Mouse (Mus musculus): ENCODE measurements around the gene Btbd6. TPM values are rescaled to one million over a fixed set of nuclear protein-coding genes. Genes with fewer than 3 reads are reported as not detected.

Btbd6 gene
- total RNA-seq, 2 experiments from 2014 or later = 53.6 to 59.2 TPM

DNA sequence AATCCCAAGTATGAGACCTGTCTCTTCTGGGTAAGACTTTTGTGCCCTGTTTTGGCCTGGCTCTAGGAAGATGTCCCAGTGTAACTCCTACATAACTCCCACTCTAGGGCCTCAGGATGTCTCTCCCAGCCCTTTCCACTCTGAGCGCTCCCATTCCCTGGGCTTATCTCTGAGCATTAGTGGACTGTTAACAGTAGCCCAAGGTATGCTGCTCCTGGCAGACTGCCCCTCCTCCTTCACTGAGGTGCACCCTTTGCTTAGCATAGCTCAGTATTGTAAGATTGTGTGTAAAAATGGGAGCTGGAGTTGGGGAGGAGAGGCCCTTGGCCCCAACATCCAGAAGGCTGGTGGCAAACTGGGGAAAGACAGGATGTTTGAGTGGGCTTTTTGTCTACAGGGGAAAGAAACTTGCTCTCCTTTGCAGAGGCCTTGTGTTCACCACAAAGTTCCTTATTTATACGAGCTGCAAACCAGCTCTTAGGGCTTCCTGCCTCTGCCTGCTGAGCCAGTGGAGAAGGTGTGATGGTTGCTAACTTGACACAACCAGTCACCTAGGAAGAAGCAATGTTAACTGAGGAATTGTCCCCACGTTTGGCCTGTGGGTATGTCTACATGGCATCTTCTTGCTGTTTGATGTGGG is 23.2 kb upstream of the Btbd6 start:
- intact Hi-C loops (cut with DNase I) = no loop called here
- DNase-seq = no peak

DNA sequence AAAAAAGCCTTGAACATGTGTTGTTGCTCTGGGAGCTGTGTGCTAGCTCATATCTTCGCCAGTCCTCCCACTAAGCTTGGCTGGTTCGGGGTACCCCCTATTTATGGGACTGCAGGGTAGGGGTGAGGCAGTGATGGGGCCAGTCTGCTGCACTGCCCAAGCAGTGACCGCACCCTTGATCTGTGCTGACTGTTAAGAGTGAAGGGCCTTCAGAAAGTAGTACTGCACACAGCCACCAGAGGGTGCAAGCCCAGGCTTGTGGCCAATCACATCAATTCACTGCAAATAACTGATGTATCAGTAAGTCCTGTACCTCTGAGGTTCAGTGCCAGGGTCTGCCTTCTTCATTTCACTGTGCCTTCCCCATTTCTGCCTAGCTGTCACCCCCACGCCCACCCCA is 20.5 kb upstream of the Btbd6 start:
- intact Hi-C loops (cut with DNase I) = no loop called here
- peak; percentile 79 for DNase-seq

DNA sequence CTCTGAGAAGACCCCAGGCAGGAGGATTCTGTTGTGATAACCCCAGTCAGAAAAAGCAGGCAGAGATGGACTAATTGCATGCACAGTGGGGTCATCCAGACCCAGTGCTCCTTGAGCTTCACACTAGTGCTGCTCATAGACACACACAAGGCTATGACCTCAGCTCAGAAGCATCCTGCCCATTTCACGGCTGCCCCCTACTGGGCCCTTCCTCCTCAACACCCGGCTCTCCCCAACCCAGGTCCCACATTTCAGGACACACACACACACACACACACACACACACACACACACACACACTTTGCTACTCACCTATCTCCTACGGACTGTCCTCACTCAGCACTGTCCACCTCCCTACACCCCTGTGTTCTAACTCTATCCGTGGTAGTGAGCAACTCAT is 18.0 kb upstream of the Btbd6 start:
- peak; percentile 48 for DNase-seq
- intact Hi-C loops (cut with DNase I) = no loop called here

DNA sequence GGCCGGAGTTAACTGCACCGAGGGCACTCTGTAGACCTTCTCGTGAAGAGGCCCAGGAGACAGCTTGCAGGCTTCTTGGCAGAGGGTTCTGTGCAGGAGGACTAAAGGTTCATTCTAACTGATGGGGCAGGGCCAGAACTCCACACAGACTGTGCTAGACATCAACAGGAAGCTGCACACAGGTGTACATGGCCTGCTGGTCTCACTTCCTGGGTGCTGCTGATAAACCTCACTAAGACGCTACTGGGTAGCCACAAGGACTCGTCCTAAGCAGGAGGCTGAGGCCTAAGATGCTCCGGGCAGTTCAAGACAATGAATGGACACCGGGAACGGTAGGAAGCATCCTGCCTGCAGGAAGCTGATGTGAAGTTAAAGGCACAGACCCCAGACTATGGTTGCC is 16.9 kb upstream of the Btbd6 start:
- intact Hi-C loops (cut with DNase I) = no loop called here
- no peak for DNase-seq

DNA sequence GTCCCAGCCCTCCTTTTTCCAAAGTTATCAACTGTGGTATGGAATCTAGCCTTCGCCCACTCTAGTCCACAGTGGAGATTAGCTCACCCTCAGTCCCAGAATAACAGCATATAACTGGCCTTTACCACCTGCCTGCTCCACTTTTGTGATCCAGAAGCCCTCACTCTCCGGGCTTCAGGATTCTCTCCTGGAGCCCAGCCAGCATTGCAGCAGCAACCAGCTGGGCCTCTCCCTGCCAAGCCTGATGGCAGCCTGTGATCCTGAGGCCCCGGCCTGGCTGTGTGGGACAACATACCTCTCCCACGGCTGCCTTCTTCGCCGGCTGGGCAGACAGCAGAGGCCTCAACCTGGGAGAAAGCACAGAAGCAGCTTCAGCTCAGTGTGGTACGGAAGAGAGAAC is 14.9 kb upstream of the Btbd6 start:
- intact Hi-C loops (cut with DNase I) = no loop called here
- peak; percentile 72 for DNase-seq

- no peak for DNase-seq
- intact Hi-C loops (cut with DNase I) = no loop called here
Measured at GRCm38 (mm10) chr12:112961872-112962271, 14.4 kb upstream of the Btbd6 start.

DNA sequence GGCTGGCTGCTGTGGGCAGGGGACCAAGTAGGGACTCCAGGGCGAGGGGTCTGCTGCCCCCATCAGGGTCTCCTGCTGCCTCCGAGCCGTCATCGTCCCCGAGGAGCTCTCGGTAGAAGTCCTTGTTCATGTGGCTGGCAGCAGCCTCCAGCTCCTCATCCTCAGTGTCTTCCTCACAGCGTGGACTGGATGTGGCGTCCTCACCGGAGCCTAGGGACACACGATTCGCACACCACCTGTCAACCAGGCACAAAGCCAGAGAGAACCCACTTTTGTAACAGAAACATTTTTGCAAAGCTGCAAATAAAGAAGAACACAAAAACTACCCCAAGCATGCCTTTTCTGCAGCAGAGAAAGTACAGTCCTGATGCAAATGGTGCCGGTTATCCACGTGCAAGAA is 10.5 kb upstream of the Btbd6 start:
- no peak for DNase-seq
- intact Hi-C loops (cut with DNase I) = no loop called here

- no peak for DNase-seq
- intact Hi-C loops (cut with DNase I) = no loop called here
Measured at GRCm38 (mm10) chr12:112968943-112969342, 7.3 kb upstream of the Btbd6 start.

DNA sequence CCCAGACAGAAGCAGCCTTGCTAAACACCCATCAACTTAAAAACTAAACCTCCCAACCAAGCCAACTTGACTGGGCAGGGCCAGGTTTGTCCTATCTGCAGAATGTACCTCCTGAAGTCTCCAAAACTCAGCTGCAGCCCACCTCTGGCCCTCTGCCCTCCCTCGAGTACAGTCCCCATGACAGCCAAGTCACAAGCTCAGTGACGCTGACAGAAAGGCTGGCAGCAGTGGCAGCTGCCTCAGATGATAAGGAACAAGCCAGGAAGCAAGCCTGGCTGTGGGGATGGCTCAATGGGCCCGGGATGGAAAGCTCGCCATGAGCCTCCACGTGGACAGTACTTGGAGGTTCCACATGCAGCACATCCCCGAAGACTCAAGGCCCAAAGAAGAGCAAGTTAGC is 6.7 kb upstream of the Btbd6 start:
- intact Hi-C loops (cut with DNase I) = no loop called here
- DNase-seq = no peak

- intact Hi-C loops (cut with DNase I) = no loop called here
- DNase-seq = no peak
Measured at GRCm38 (mm10) chr12:112974736-112975135, 1.5 kb upstream of the Btbd6 start.

DNA sequence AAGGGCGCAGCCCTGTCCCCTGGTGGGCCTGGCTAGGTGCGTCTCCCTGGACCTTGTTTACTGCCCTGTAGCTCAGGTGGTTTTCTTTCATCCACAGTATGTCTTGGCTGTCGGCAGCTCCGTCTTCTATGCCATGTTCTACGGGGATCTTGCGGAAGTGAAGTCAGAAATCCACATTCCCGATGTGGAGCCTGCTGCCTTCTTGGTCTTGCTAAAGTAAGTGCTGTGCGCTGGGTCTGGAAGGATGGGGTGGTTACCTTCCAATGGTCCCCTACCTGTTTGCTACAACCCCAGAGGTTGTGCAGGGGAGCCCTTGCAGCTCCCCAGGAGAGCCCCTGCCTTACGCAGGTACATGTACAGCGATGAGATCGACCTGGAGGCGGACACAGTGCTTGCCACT is 874 bp downstream of the Btbd6 start:
- DNase-seq = no peak
- intact Hi-C loops (cut with DNase I) = no loop called here

GRCm38 (mm10) chr12:112982031-112982430 is 5.7 kb downstream of the Btbd6 start:
- DNase-seq = no peak
- intact Hi-C loops (cut with DNase I) = no loop called here

DNA sequence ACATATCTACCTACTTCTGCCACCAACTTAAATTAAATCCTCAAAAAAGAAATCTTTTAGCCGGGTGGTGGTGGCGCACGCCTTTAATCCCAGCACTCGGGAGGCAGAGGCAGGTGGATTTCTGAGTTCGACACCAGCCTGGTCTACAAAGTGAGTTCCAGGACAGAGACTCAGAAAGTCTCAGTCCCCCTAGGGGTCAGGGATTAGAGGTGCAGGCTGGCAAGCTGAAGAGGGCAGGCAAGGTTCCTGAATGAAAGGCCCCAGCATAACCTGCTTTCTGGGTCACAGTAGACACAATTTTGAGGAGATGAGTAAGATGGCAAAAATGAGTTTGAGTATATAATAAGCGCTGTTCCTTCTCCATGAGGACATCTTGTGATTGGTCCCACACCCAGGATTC is 9.1 kb downstream of the Btbd6 start:
- intact Hi-C loops (cut with DNase I) = no loop called here
- no peak for DNase-seq

DNA sequence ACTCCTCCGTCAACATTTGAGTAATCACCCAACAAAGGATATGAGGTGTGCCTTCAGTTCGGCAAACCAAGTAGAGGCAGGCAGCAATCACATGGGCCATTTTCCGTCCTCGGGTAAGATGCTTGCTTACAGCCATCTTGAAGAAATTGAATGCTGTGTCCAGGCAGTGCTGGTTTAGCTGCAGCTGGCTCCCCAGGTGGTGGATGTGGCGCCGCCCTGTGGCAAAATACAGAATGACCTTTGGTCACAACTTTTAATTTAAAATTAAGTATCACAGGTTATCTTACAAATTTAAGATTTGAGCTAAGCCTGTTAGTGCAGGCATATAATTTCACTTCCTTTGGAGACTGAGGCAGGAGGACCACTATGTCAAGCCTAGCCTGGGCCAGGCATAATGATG is 11.6 kb downstream of the Btbd6 start:
- no peak for DNase-seq

GRCm38 (mm10) chr12:112990706-112991405 is 14.6 kb downstream of the Btbd6 start:
- intact Hi-C loops (cut with DNase I) = no loop called here

More for the DNA sequence above, 11.6 kb downstream of the Btbd6 start:
- intact Hi-C loops (cut with DNase I) = no loop called here

GRCm38 (mm10) chr12:112991444-112991843 is 15.2 kb downstream of the Btbd6 start:
- no peak for DNase-seq
- intact Hi-C loops (cut with DNase I) = no loop called here

More at GRCm38 (mm10) chr12:112990706-112991405, 14.6 kb downstream of the Btbd6 start:
- no peak for DNase-seq

DNA sequence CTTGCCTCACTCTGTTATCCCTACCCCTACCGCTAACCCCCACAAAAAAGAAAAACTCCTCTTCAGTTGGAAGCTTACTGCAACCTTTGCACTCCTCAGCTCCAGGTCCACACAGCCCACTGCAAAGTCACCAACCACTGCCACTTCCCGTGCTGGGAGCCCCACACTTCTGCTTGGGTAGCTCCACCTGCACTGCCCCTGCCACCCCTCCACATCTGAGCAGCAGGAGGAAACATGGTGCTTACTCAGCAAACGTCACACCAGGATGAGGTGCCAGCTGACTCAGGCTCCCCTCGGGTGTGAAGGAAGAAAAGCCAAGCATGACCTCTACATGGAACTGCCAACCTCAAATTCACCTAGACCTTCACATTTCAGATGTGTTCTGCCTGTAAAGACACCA is 17.9 kb downstream of the Btbd6 start:
- no peak for DNase-seq
- intact Hi-C loops (cut with DNase I) = no loop called here

- DNase-seq = no peak
- intact Hi-C loops (cut with DNase I) = no loop called here
Measured at GRCm38 (mm10) chr12:112999569-113000293, 23.4 kb downstream of the Btbd6 start.

GRCm38 (mm10) chr12:113000294-113001132 is 24.2 kb downstream of the Btbd6 start, which contains the start of gene Brf1:
Brf1 (minus strand) TSS chr12:113000704.
- DNase-seq = peak; percentile 97
- intact Hi-C loops (cut with DNase I) = no loop called here

DNA sequence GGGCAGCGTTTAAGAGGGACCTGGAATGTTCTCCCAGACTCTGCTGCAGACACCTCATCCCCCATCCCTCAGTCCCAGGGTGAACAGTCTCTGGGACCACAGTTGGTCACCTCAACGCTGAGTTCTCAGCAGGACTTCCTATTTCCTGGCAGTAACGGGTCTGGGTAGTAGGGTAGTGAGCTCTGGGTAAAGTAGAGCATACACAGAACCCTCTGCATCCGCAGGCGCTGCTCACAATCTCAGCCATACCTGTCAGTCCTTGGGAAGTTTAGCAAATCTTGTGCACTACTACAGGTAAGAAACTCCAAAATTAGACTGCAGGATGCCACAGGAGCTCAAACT is 24.8 kb downstream of the Btbd6 start:
- intact Hi-C loops (cut with DNase I) = no loop called here
- no peak for DNase-seq

DNA sequence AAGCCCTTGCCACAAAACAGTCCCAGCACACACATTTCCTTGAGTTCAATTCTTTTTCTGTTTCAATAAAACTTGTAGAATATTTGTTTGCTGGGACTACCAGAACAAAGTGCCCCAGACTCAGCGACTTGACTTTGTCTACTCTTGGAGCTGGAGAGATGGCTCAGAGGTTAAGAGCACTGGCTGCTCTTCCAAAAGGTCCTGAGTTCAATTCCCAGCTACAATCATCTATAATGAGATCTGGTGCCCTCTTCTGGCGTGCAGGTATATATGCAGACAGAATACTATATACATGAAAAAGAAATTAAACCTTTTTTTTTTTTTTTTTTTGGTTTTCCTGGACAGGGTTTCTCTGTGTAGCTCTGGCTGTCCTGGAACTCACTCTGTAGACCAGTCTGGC is 26.4 kb downstream of the Btbd6 start:
- no peak for DNase-seq
- intact Hi-C loops (cut with DNase I) = no loop called here
